Mouse (Mus musculus) kidney, postnatal 0 days (tissue): ENCODE measurements around the gene Slc8a1. TPM values are rescaled to one million over a fixed set of nuclear protein-coding genes. Genes with fewer than 3 reads are reported as not detected.

Source experiments
- ATAC-seq: fragments of 200-750 bp; cut with Nextera tagmentation; replicated peaks from 2 replicates; pipeline ENCODE4 v1.8.0; 2017; ENCODE audit warnings: low read depth, moderate number of reproducible peaks, moderate TSS enrichment, moderate library complexity; ENCODE audit not compliant: low FRiP score
- DNase-seq: peaks from one replicate; pipeline ENCODE4 v3.0.0-alpha.2; 2016; ENCODE audit warnings: low spot score
- H3K27ac ChIP-seq: fragments of 300-500 bp; sonication (generic); 2 replicates; pipeline ENCODE4 v1.5.1; 2014; ENCODE audit warnings: mild to moderate bottlenecking
- H3K27me3 ChIP-seq: fragments of 300-500 bp; sonication (generic); 2 replicates; pipeline ENCODE4 v1.6.1; 2014; ENCODE audit warnings: low read length, mixed read lengths; ENCODE audit not compliant: insufficient read depth
- H3K36me3 ChIP-seq: fragments of 300-500 bp; sonication (generic); 2 replicates; pipeline ENCODE4 v1.6.1; 2014; ENCODE audit warnings: low read length, mixed read lengths; ENCODE audit not compliant: insufficient read depth
- H3K4me1 ChIP-seq: fragments of 300-500 bp; sonication (generic); replicated peaks from 2 replicates; pipeline ENCODE4 v1.6.1; 2014; ENCODE audit warnings: antibody characterized with exemption, low read length, mixed read lengths; ENCODE audit not compliant: insufficient read depth
- H3K4me2 ChIP-seq: fragments of 300-500 bp; sonication (generic); 2 replicates; pipeline ENCODE4 v1.6.1; 2014; ENCODE audit warnings: mild to moderate bottlenecking, low read length, moderate library complexity, mixed read lengths
- H3K4me3 ChIP-seq: fragments of 300-500 bp; sonication (generic); replicated peaks from 2 replicates; pipeline ENCODE4 v1.5.1; 2014; ENCODE audit warnings: low read depth, low read length
- H3K9ac ChIP-seq: fragments of 300-500 bp; sonication (generic); 2 replicates; pipeline ENCODE4 v1.6.1; 2014; ENCODE audit warnings: low read depth, low read length
- H3K9me3 ChIP-seq: fragments of 300-500 bp; sonication (generic); replicated peaks from 2 replicates; pipeline ENCODE4 v1.6.1; 2016; ENCODE audit warnings: low read length, inconsistent platforms, mixed read lengths
- CTCF ChIP-seq: IDR thresholded peaks from 2 replicates; pipeline ENCODE4 v1.5.1; 2016; ENCODE audit warnings: antibody characterized with exemption, low read depth, mild to moderate bottlenecking, moderate library complexity
- WGBS: fragments of 180-500 bp; shearing (Covaris S2); extraction: QIAGEN DNeasy Blood & Tissue Kit; methylation state at CpG from one replicate; pipeline ENCODE4 v1.1.7; 2014; 5-methylcytosine and 5-hydroxymethylcytosine counted together
- polyA plus RNA-seq: library from polyadenylated mRNA; unstranded; fragments of >200 nt; fragmentation: Nextera tagmentation; extraction: Ambion mirVana; gene quantifications from 2 replicates; pipeline ENCODE4 v1.2.1, GENCODE M21; 2015

Slc8a1 gene
- polyA plus RNA-seq, 1 experiment from 2014 or later = 12.9 TPM

GRCm38 (mm10) chr17:81513368-81513958, 224.7 kb downstream of the Slc8a1 start:
- H3K9me3 ChIP-seq = no peaks in the 10 kb centered on the region
- no peaks in the 10 kb centered on the region for H3K27me3 ChIP-seq
- no peak overlapping the region for H3K9ac ChIP-seq
- no peak overlapping the region for H3K27ac ChIP-seq
- 54% methylated on average over 6 of the region's 6 CpGs for WGBS
- H3K4me2 ChIP-seq = no peak overlapping the region
- no peaks in the 10 kb centered on the region for H3K36me3 ChIP-seq
- H3K4me3 ChIP-seq = no peak overlapping the region
- H3K4me1 ChIP-seq = 0 out of 2 replicates have a peak, but pooled peaks cover 6% of the 10 kb centered on the region
- no peak for TF ChIP-seq CTCF
- no peak for ATAC-seq
- peak; percentile 43 for DNase-seq

GRCm38 (mm10) chr17:81505162-81505685, 233.0 kb downstream of the Slc8a1 start:
- no peak overlapping the region for H3K27ac ChIP-seq
- no peak overlapping the region for H3K4me3 ChIP-seq
- no peaks in the 10 kb centered on the region for H3K27me3 ChIP-seq
- no peak overlapping the region for H3K9ac ChIP-seq
- H3K4me2 ChIP-seq = no peak overlapping the region
- WGBS = 79% methylated on average over 5 of the region's 5 CpGs
- no peak for DNase-seq
- TF ChIP-seq CTCF = no peak
- no peaks in the 10 kb centered on the region for H3K9me3 ChIP-seq
- no peaks in the 10 kb centered on the region for H3K36me3 ChIP-seq
- H3K4me1 ChIP-seq = no peaks in the 10 kb centered on the region
- ATAC-seq = no peak

- Histone ChIP-seq H3K4me2 (no peak overlapping the region), H3K4me3 (no peak overlapping the region), H3K27me3 (no peaks in the 10 kb centered on the region), H3K9me3 (no peaks in the 10 kb centered on the region), H3K4me1 (no peaks in the 10 kb centered on the region), H3K27ac (no peak overlapping the region), H3K36me3 (no peaks in the 10 kb centered on the region), H3K9ac (no peak overlapping the region)
- 87% methylated on average over 2 of the region's 2 CpGs for WGBS
- no peak for DNase-seq
- no peak for TF ChIP-seq CTCF
- no peak for ATAC-seq
Measured at GRCm38 (mm10) chr17:81504040-81504439, 234.1 kb downstream of the Slc8a1 start.

- WGBS = 74% methylated on average over 3 of the region's 3 CpGs
- H3K4me3 ChIP-seq = no peak overlapping the region
- no peak for TF ChIP-seq CTCF
Measured at GRCm38 (mm10) chr17:81502732-81503131, 235.4 kb downstream of the Slc8a1 start.

GRCm38 (mm10) chr17:81500686-81501407, 237.3 kb downstream of the Slc8a1 start:
- 93% methylated on average over 5 of the region's 5 CpGs for WGBS
- Histone ChIP-seq H3K36me3 (no peaks in the 10 kb centered on the region), H3K4me1 (no peaks in the 10 kb centered on the region), H3K4me2 (no peak overlapping the region), H3K4me3 (no peak overlapping the region), H3K9me3 (no peaks in the 10 kb centered on the region), H3K9ac (no peak overlapping the region), H3K27me3 (no peaks in the 10 kb centered on the region), H3K27ac (no peak overlapping the region)
- no peak for DNase-seq
- TF ChIP-seq CTCF = no peak
- no peak for ATAC-seq

More at GRCm38 (mm10) chr17:81502732-81503131, 235.4 kb downstream of the Slc8a1 start:
- DNase-seq (no peak), ATAC-seq (no peak)
- Histone ChIP-seq H3K9ac (no peak overlapping the region), H3K9me3 (no peaks in the 10 kb centered on the region), H3K4me1 (no peaks in the 10 kb centered on the region), H3K36me3 (no peaks in the 10 kb centered on the region), H3K4me2 (no peak overlapping the region), H3K27ac (no peak overlapping the region), H3K27me3 (no peaks in the 10 kb centered on the region)

GRCm38 (mm10) chr17:81497919-81498318, 240.3 kb downstream of the Slc8a1 start:
- ATAC-seq (0 out of 2 replicates have a peak, but pooled peaks have one; percentile 13), DNase-seq (no peak)
- Histone ChIP-seq H3K27ac (no peak overlapping the region), H3K36me3 (no peaks in the 10 kb centered on the region), H3K4me1 (no peaks in the 10 kb centered on the region), H3K9me3 (no peaks in the 10 kb centered on the region), H3K27me3 (no peaks in the 10 kb centered on the region), H3K9ac (no peak overlapping the region), H3K4me2 (no peak overlapping the region), H3K4me3 (no peak overlapping the region)
- no peak for TF ChIP-seq CTCF
